Mouse (Mus musculus): ENCODE measurements around the gene Notum.
"Not testable (repeated sequence)": the region's sequence is repeated elsewhere in the genome, so short reads cannot be mapped to it uniquely, and the experiment has no call there.

Gene Notum

GRCm38 (mm10) chr11:120661076-120661460 lies at the start of gene Notum:
Gene Notum, minus strand, starts transcription at chr11:120661175.
- DNase-seq, result no peak

GRCm38 (mm10) chr11:120710672-120711071 lies 49.7 kb upstream of the Notum start:
- DNase-seq, result no peak

- no peak for DNase-seq
Measured at GRCm38 (mm10) chr11:120709551-120709950, 48.6 kb upstream of the Notum start.

- DNase-seq, result no peak
Measured at GRCm38 (mm10) chr11:120707969-120708368, 47.0 kb upstream of the Notum start.

GRCm38 (mm10) chr11:120707225-120707624 lies 46.2 kb upstream of the Notum start:
- no peak for DNase-seq

- no peak for DNase-seq
Measured at GRCm38 (mm10) chr11:120706120-120706519, 45.1 kb upstream of the Notum start.

- no peak for DNase-seq
Measured at GRCm38 (mm10) chr11:120704486-120705325, 43.7 kb upstream of the Notum start.

- DNase-seq, result no peak
Measured at GRCm38 (mm10) chr11:120703696-120704454, 42.9 kb upstream of the Notum start.

GRCm38 (mm10) chr11:120697741-120698140 lies 36.8 kb upstream of the Notum start:
- DNase-seq, result no peak

GRCm38 (mm10) chr11:120696568-120696967 lies 35.6 kb upstream of the Notum start:
- DNase-seq, result no peak

GRCm38 (mm10) chr11:120695641-120696040 lies 34.7 kb upstream of the Notum start:
- no peak for DNase-seq

GRCm38 (mm10) chr11:120695184-120695583 lies 34.2 kb upstream of the Notum start:
- no peak for DNase-seq

GRCm38 (mm10) chr11:120693461-120693860 lies 32.5 kb upstream of the Notum start:
- no peak for DNase-seq

- no peak for DNase-seq
Measured at GRCm38 (mm10) chr11:120692471-120693011, 31.6 kb upstream of the Notum start.

- DNase-seq, result no peak
Measured at GRCm38 (mm10) chr11:120689365-120689764, 28.4 kb upstream of the Notum start.

GRCm38 (mm10) chr11:120686650-120687272 lies 25.8 kb upstream of the Notum start:
- no peak for DNase-seq

- no peak for DNase-seq
Measured at GRCm38 (mm10) chr11:120684660-120685059, 23.7 kb upstream of the Notum start.

- DNase-seq, result no peak
Measured at GRCm38 (mm10) chr11:120684086-120684485, 23.1 kb upstream of the Notum start.

- no peak for DNase-seq
Measured at GRCm38 (mm10) chr11:120683536-120683935, 22.6 kb upstream of the Notum start.

GRCm38 (mm10) chr11:120682683-120683082 lies 21.7 kb upstream of the Notum start:
- DNase-seq, result no peak

- peak in 1 of 2 experiments; percentile 13 for DNase-seq
Measured at GRCm38 (mm10) chr11:120679909-120680308, 18.9 kb upstream of the Notum start.

GRCm38 (mm10) chr11:120676951-120677350 lies 16.0 kb upstream of the Notum start:
- no peak for DNase-seq

GRCm38 (mm10) chr11:120675875-120676274 lies 14.9 kb upstream of the Notum start:
- not testable (repeated sequence) for DNase-seq

Measured in thymus, postnatal 36 days (tissue).